Comparison of ENCODE assay signal across 14 mouse cellular contexts in genomic region chr8:107130028-107130427, GRCm38 (mm10). TPM values are rescaled to one million over a fixed set of nuclear protein-coding genes. Genes with fewer than 3 reads are reported as not detected.
DNase-seq lines count a peak whose midpoint lies in the region; ATAC-seq lines count a peak whose summit lies in the region.
"Had no signal": no experiment of that assay in that cellular context is flagged by ENCODE, and none has a peak within 500 bp of the region (broad histone marks: within the 10 kb centered on the region; RNA-seq: fewer than 3 reads in every experiment).

No protein-coding gene starts in this region.

- peaks cover 39% of the 10 kb centered on the region for H3K4me1 ChIP-seq in embryonic facial prominence, embryonic 13.5 days
- peaks cover 26% of the 10 kb centered on the region for H3K4me1 ChIP-seq in embryonic facial prominence, embryonic 10.5 days
- peaks cover 32% of the 10 kb centered on the region for H3K4me1 ChIP-seq in heart, embryonic 15.5 days (replicated peaks)
- peaks cover 22% of the 10 kb centered on the region for H3K4me1 ChIP-seq in limb, embryonic 15.5 days
- peaks cover 22% of the 10 kb centered on the region for H3K4me1 ChIP-seq in limb, embryonic 10.5 days
- H3K4me1 ChIP-seq: liver, embryonic 12.5 days had no signal

- DNase-seq in embryonic facial prominence, embryonic 10.5 days (ENCODE audit: low spot score), result no peak
- DNase-seq in heart, postnatal 25 days (ENCODE audit: low spot score), result no peak
- DNase-seq in limb, embryonic 10.5 days (ENCODE audit: low spot score), result no peak
- peak; percentile 92 for DNase-seq in gonadal fat pad, adult 2 months (ENCODE audit: low read depth)
- no peak for DNase-seq in thymus, postnatal 0 days (ENCODE audit: low spot score)
- DNase-seq: cerebellum, adult 11-12 months; right cerebral cortex, postnatal 25 days; thymus, postnatal 36 days had no signal

- no peaks in the 10 kb centered on the region for H3K36me3 ChIP-seq in embryonic facial prominence, embryonic 13.5 days
- no peaks in the 10 kb centered on the region for H3K36me3 ChIP-seq in embryonic facial prominence, embryonic 10.5 days (replicated peaks)
- H3K36me3 ChIP-seq in heart, embryonic 15.5 days, result no peaks in the 10 kb centered on the region
- no peaks in the 10 kb centered on the region for H3K36me3 ChIP-seq in limb, embryonic 15.5 days
- no peaks in the 10 kb centered on the region for H3K36me3 ChIP-seq in limb, embryonic 10.5 days
- H3K36me3 ChIP-seq: G1E; liver, embryonic 12.5 days had no signal

- H3K27me3 ChIP-seq in embryonic facial prominence, embryonic 13.5 days, result no peaks in the 10 kb centered on the region
- no peaks in the 10 kb centered on the region for H3K27me3 ChIP-seq in embryonic facial prominence, embryonic 10.5 days (replicated peaks; ENCODE audit: low read depth, poor library complexity, severe bottlenecking)
- H3K27me3 ChIP-seq in heart, embryonic 15.5 days, result no peaks in the 10 kb centered on the region
- H3K27me3 ChIP-seq in limb, embryonic 15.5 days, result no peaks in the 10 kb centered on the region
- no peaks in the 10 kb centered on the region for H3K27me3 ChIP-seq in limb, embryonic 10.5 days (ENCODE audit: low read depth, poor library complexity, severe bottlenecking)

- no peak overlapping the region for H3K4me2 ChIP-seq in embryonic facial prominence, embryonic 13.5 days
- no peak overlapping the region for H3K4me2 ChIP-seq in heart, embryonic 15.5 days
- no peak overlapping the region for H3K4me2 ChIP-seq in limb, embryonic 15.5 days
- H3K4me2 ChIP-seq: liver, embryonic 12.5 days had no signal

- H3K4me3 ChIP-seq in embryonic facial prominence, embryonic 13.5 days, result no peak overlapping the region
- no peak overlapping the region for H3K4me3 ChIP-seq in embryonic facial prominence, embryonic 10.5 days
- H3K4me3 ChIP-seq in heart, embryonic 15.5 days, result no peak overlapping the region
- no peak overlapping the region for H3K4me3 ChIP-seq in limb, embryonic 15.5 days
- no peak overlapping the region for H3K4me3 ChIP-seq in limb, embryonic 10.5 days
- H3K4me3 ChIP-seq: liver, embryonic 12.5 days had no signal

- no peaks in the 10 kb centered on the region for H3K9me3 ChIP-seq in embryonic facial prominence, embryonic 13.5 days
- H3K9me3 ChIP-seq in embryonic facial prominence, embryonic 10.5 days, result no peaks in the 10 kb centered on the region
- H3K9me3 ChIP-seq in heart, embryonic 15.5 days (replicated peaks), result no peaks in the 10 kb centered on the region
- no peaks in the 10 kb centered on the region for H3K9me3 ChIP-seq in limb, embryonic 15.5 days
- H3K9me3 ChIP-seq in limb, embryonic 10.5 days (replicated peaks), result no peaks in the 10 kb centered on the region
- H3K9me3 ChIP-seq: G1E; liver, embryonic 12.5 days had no signal

- peak overlapping the region; percentile 13; the same call in 1 of the 2 replicates for H3K27ac ChIP-seq in embryonic facial prominence, embryonic 13.5 days
- no peak overlapping the region for H3K27ac ChIP-seq in embryonic facial prominence, embryonic 10.5 days (replicated peaks)
- peak overlapping the region; percentile 82 for H3K27ac ChIP-seq in heart, embryonic 15.5 days
- H3K27ac ChIP-seq in limb, embryonic 15.5 days, result peak overlapping the region; percentile 62; the same call in 1 of the 2 replicates
- H3K27ac ChIP-seq in limb, embryonic 10.5 days, result no peak overlapping the region
- H3K27ac ChIP-seq: liver, embryonic 12.5 days had no signal

- intact Hi-C loops in heart, postnatal 25 days (cut with DNase I), result no loop called here

- WGBS in embryonic facial prominence, embryonic 13.5 days, result 70% methylated on average over 6 of the region's 6 CpGs
- 84% methylated on average over 6 of the region's 6 CpGs for WGBS in embryonic facial prominence, embryonic 10.5 days
- 80% methylated on average over 6 of the region's 6 CpGs for WGBS in heart, embryonic 15.5 days
- 60% methylated on average over 6 of the region's 6 CpGs for WGBS in limb, embryonic 15.5 days
- 88% methylated on average over 6 of the region's 6 CpGs for WGBS in limb, embryonic 10.5 days

- ATAC-seq in embryonic facial prominence, embryonic 13.5 days (ENCODE audit: insufficient number of reproducible peaks, insufficient read depth, low FRiP score, low TSS enrichment, low read depth), result no peak
- ATAC-seq in heart, embryonic 15.5 days (replicated peaks; ENCODE audit: insufficient number of reproducible peaks, insufficient read depth, low FRiP score, low read depth), result no peak
- ATAC-seq in limb, embryonic 15.5 days (ENCODE audit: insufficient number of reproducible peaks, low FRiP score, low TSS enrichment, low read depth), result no peak
- ATAC-seq: hindbrain, embryonic 16.5 days; liver, embryonic 12.5 days had no signal

- no peak overlapping the region for H3K9ac ChIP-seq in embryonic facial prominence, embryonic 13.5 days
- H3K9ac ChIP-seq in heart, embryonic 15.5 days, result no peak overlapping the region
- H3K9ac ChIP-seq in limb, embryonic 15.5 days, result no peak overlapping the region
- H3K9ac ChIP-seq: liver, embryonic 12.5 days had no signal

RNA-seq across cellular contexts. Expression of gene Cyb5b, which starts 20.4 kb away (rescaled TPM):
- polyA plus RNA-seq in embryonic facial prominence, embryonic 13.5 days (2015; fragmentation: Nextera tagmentation; extraction: Ambion mirVana), result 78.5 and 83.4 TPM in 2 replicates
- polyA plus RNA-seq in embryonic facial prominence, embryonic 10.5 days (2016; fragmentation: Nextera tagmentation; extraction: Ambion mirVana), result 138 and 149 TPM in 2 replicates
- polyA plus RNA-seq in heart, embryonic 15.5 days (2015; fragmentation: Nextera tagmentation; extraction: Ambion mirVana), result 51.2 and 58.7 TPM in 2 replicates
- total RNA-seq in heart, postnatal 25 days (2021), result 10 to 100 TPM; 32.8 to 36.6 TPM
- polyA plus RNA-seq in limb, embryonic 15.5 days (2015; fragmentation: Nextera tagmentation; extraction: Ambion mirVana), result 74.5 and 76.8 TPM in 2 replicates
- polyA plus RNA-seq in limb, embryonic 10.5 days (2016; fragmentation: Nextera tagmentation; extraction: Ambion mirVana), result 126 and 128 TPM in 2 replicates
- polyA plus RNA-seq in gonadal fat pad, adult 2 months (2012; rRNA removed), result 216 and 287 TPM in 2 replicates
- 60.9 and 65.4 TPM in 2 replicates for polyA plus RNA-seq in thymus, postnatal 0 days (2015; fragmentation: Nextera tagmentation; extraction: Ambion mirVana)

RNA-seq across cellular contexts. Expression of gene Terf2, which starts 33.7 kb away (rescaled TPM):
- 24.7 and 24.8 TPM in 2 replicates for polyA plus RNA-seq in embryonic facial prominence, embryonic 13.5 days (2015; fragmentation: Nextera tagmentation; extraction: Ambion mirVana)
- 18.5 and 20.5 TPM in 2 replicates for polyA plus RNA-seq in embryonic facial prominence, embryonic 10.5 days (2016; fragmentation: Nextera tagmentation; extraction: Ambion mirVana)
- polyA plus RNA-seq in heart, embryonic 15.5 days (2015; fragmentation: Nextera tagmentation; extraction: Ambion mirVana), result 9.5 and 10.4 TPM in 2 replicates
- 10 to 100 TPM; 10.5 to 13.2 TPM for total RNA-seq in heart, postnatal 25 days (2021)
- polyA plus RNA-seq in limb, embryonic 15.5 days (2015; fragmentation: Nextera tagmentation; extraction: Ambion mirVana), result 16.5 and 18.2 TPM in 2 replicates
- polyA plus RNA-seq in limb, embryonic 10.5 days (2016; fragmentation: Nextera tagmentation; extraction: Ambion mirVana), result 16.4 and 18.1 TPM in 2 replicates
- 10.7 and 11.7 TPM in 2 replicates for polyA plus RNA-seq in gonadal fat pad, adult 2 months (2012; rRNA removed)
- polyA plus RNA-seq in thymus, postnatal 0 days (2015; fragmentation: Nextera tagmentation; extraction: Ambion mirVana), result 21.6 and 26.1 TPM in 2 replicates

Comparison
In these comparisons a context has a peak if more than half of its experiments do, and no peak if none do; other contexts are left out.
1. H3K27ac ChIP-seq: peak in embryonic facial prominence, embryonic 13.5 days (single experiment), heart, embryonic 15.5 days (single experiment) and limb, embryonic 15.5 days (single experiment); none in embryonic facial prominence, embryonic 10.5 days (single experiment) and limb, embryonic 10.5 days (single experiment).